ENCODE assay signal across 8 mouse cellular contexts in the genomic region with DNA sequence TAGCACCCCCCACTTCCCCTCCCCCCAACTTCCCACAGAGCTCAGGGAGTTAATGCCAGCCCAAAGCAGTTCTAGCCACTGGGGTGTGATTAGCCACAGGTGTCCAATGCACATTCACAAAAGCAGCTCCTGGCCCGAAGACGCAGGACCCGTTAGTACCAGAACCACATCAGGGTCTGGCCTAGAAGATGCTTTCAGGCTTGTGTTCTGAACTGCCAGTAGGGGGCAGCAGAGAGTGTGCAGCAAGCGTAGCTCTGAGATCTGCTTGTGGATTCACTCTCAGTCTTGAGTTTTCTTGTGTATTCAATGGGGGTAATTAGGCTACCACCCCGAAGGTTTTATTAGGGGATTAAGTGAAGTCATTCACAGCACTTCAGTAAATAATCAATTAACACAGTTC. TPM values are rescaled to one million over a fixed set of nuclear protein-coding genes. Genes with fewer than 3 reads are reported as not detected.
DNase-seq lines count a peak whose midpoint lies in the region; ATAC-seq and TF ChIP-seq lines count a peak whose summit lies in the region.

No protein-coding gene starts in this region.

- H3K4me1 ChIP-seq in heart, adult 2 months (ENCODE audit: control insufficient read depth, insufficient read depth, low read length) = no peaks in the 10 kb centered on the region
- H3K4me1 ChIP-seq in midbrain, embryonic 14.5 days (ENCODE audit: control insufficient read depth, insufficient read depth, low read length) = peaks cover 20% of the 10 kb centered on the region

- no peak overlapping the region for H3K9ac ChIP-seq in heart, adult 2 months (ENCODE audit: low read depth, low read length)
- no peak overlapping the region for H3K9ac ChIP-seq in midbrain, embryonic 14.5 days (replicated peaks; ENCODE audit: low read length)

- no peaks in the 10 kb centered on the region for H3K27me3 ChIP-seq in heart, adult 2 months (ENCODE audit: control insufficient read depth, insufficient read depth, low read length)
- H3K27me3 ChIP-seq in midbrain, embryonic 14.5 days (ENCODE audit: control insufficient read depth, insufficient read depth, low read length) = no peaks in the 10 kb centered on the region

- WGBS in heart, adult 2 months = 19% methylated on average over 5 of the region's 5 CpGs
- WGBS in midbrain, embryonic 14.5 days = 14% methylated on average over 5 of the region's 5 CpGs

- no peaks in the 10 kb centered on the region for H3K79me2 ChIP-seq in heart, adult 2 months (replicated peaks; ENCODE audit: control insufficient read depth, insufficient read depth, low read length)

- TF ChIP-seq POLR2A in heart, adult 2 months (IDR thresholded peaks at IDR 0.05; ENCODE audit: insufficient read depth, low read depth, low read length) = no peak

- DNase-seq in heart, adult 2 months = peak; percentile 27 to 47
- no peak for DNase-seq in heart, postnatal 25 days (ENCODE audit: low spot score)
- peak; percentile 54 for DNase-seq in urinary bladder, postnatal 14 days (ENCODE audit: low spot score)
- no peak for DNase-seq in urinary bladder, adult 18-20 months (ENCODE audit: low spot score in 2 of 2)
- DNase-seq in cerebellum, postnatal 14 days = peak; percentile 85 to 90
- DNase-seq in induced T-regulatory cell, adult 2 months (ENCODE audit: low read depth) = peak; percentile 78
- DNase-seq in midbrain, embryonic 14.5 days = peak; percentile 89
- DNase-seq in thymus, postnatal 14 days = peak; percentile 65

- no peak overlapping the region for H3K27ac ChIP-seq in heart, adult 2 months
- peak overlapping the region; percentile 78; the same call in 1 of the 2 replicates for H3K27ac ChIP-seq in midbrain, embryonic 14.5 days (replicated peaks; ENCODE audit: low read depth, low read length)

- intact Hi-C loops in heart, adult 2 months (cut with DNase I) = no loop called here
- intact Hi-C loops in heart, postnatal 25 days (cut with DNase I) = no loop called here

- ATAC-seq in midbrain, embryonic 14.5 days (ENCODE audit: low FRiP score, low TSS enrichment) = no peak

- H3K4me3 ChIP-seq in heart, adult 2 months = no peak overlapping the region
- no peak overlapping the region for H3K4me3 ChIP-seq in midbrain, embryonic 14.5 days (replicated peaks; ENCODE audit: low read depth, low read length)

- no peaks in the 10 kb centered on the region for H3K9me3 ChIP-seq in midbrain, embryonic 14.5 days (ENCODE audit: control insufficient read depth, low read length)

- no peak overlapping the region for H3K4me2 ChIP-seq in midbrain, embryonic 14.5 days (ENCODE audit: low read length)

- TF ChIP-seq EP300 in heart, adult 2 months (IDR thresholded peaks at IDR 0.05; ENCODE audit: insufficient read depth, low read depth, low read length) = no peak

- H3K36me3 ChIP-seq in heart, adult 2 months (ENCODE audit: control insufficient read depth, insufficient read depth, low read length) = no peaks in the 10 kb centered on the region
- no peaks in the 10 kb centered on the region for H3K36me3 ChIP-seq in midbrain, embryonic 14.5 days (ENCODE audit: control insufficient read depth, insufficient read depth, low read length)

- peak; percentile 95 for TF ChIP-seq CTCF in heart, adult 2 months (IDR thresholded peaks at IDR 0.05)

RNA-seq across cellular contexts. Expression of a gene that starts 42.6 kb away (rescaled TPM):
- 10 to 100 TPM; 82.3 to 99.7 TPM for total RNA-seq in heart, adult 2 months (2021)
- polyA plus RNA-seq in heart, adult 2 months (2012; rRNA removed) = 72.3 and 73.8 TPM in 2 replicates
- total RNA-seq in heart, postnatal 25 days (2021) = 100 to 1,000 TPM in 1 of 2 experiments, 10 to 100 TPM in 1; 79.0 to 107 TPM
- polyA plus RNA-seq in midbrain, embryonic 14.5 days (2014; fragmentation: Nextera tagmentation; extraction: Ambion mirVana) = 4.6 and 5.2 TPM in 2 replicates

Comparison
In these comparisons a context has a peak if more than half of its experiments do, and no peak if none do; other contexts are left out.
1. DNase-seq: peak in heart, adult 2 months (2 of 2), urinary bladder, postnatal 14 days (single experiment), cerebellum, postnatal 14 days (2 of 2), induced T-regulatory cell, adult 2 months (single experiment), midbrain, embryonic 14.5 days (single experiment) and thymus, postnatal 14 days (single experiment); none in heart, postnatal 25 days (single experiment) and urinary bladder, adult 18-20 months (0 of 2).